9 mouse cellular contexts compared by ENCODE assay signal in genomic region chr1:153846867-153847266, GRCm38 (mm10). TPM values are rescaled to one million over a fixed set of nuclear protein-coding genes. Genes with fewer than 3 reads are reported as not detected.
A peak's percentile ranks its signal among the peaks of the same experiment; 100 is the strongest.
DNase-seq lines count a peak whose midpoint lies in the region; ATAC-seq and TF ChIP-seq lines count a peak whose summit lies in the region.
"Had no signal": no experiment of that assay in that cellular context is flagged by ENCODE, and none has a peak within 500 bp of the region (broad histone marks: within the 10 kb centered on the region; RNA-seq: fewer than 3 reads in every experiment).

No protein-coding gene starts in this region.

- no peak overlapping the region for H3K27ac ChIP-seq in intestine, postnatal 0 days (ENCODE audit: low read depth, low read length)
- H3K27ac ChIP-seq in intestine, embryonic 15.5 days, result no peak overlapping the region
- H3K27ac ChIP-seq in kidney, embryonic 14.5 days (ENCODE audit: low read depth, low read length), result no peak overlapping the region

- WGBS in intestine, postnatal 0 days, result 20% methylated on average over 6 of the region's 6 CpGs
- WGBS in intestine, embryonic 15.5 days, result 29% methylated on average over 6 of the region's 6 CpGs
- WGBS in kidney, embryonic 14.5 days, result 32% methylated on average over 6 of the region's 6 CpGs

- H3K36me3 ChIP-seq in intestine, postnatal 0 days (ENCODE audit: control insufficient read depth, insufficient read depth), result no peaks in the 10 kb centered on the region
- no peaks in the 10 kb centered on the region for H3K36me3 ChIP-seq in intestine, embryonic 15.5 days
- H3K36me3 ChIP-seq in kidney, embryonic 14.5 days (ENCODE audit: control insufficient read depth, insufficient read depth, low read length), result no peaks in the 10 kb centered on the region

- no peak for ATAC-seq in intestine, postnatal 0 days
- ATAC-seq in intestine, embryonic 15.5 days, result no peak
- peak; percentile 84 for ATAC-seq in megakaryocyte-erythroid progenitor cell, adult 5-6 weeks (replicated peaks; ENCODE audit: low FRiP score, low TSS enrichment, poor library complexity, severe bottlenecking)
- no peak for ATAC-seq in kidney, embryonic 14.5 days (ENCODE audit: low FRiP score, low TSS enrichment)

- intact Hi-C loops in left cerebral cortex, postnatal 36 days (cut with DNase I), result loop anchor here (5.0 kb wide), 1 partner anchor 100 kb away; the partner anchor contains the start of gene Rnasel

- H3K9ac ChIP-seq in intestine, postnatal 0 days (ENCODE audit: low read depth, low read length), result no peak overlapping the region
- H3K9ac ChIP-seq in intestine, embryonic 15.5 days, result no peak overlapping the region
- H3K9ac ChIP-seq in kidney, embryonic 14.5 days (ENCODE audit: low read depth, low read length), result no peak overlapping the region

- peak; percentile 92 for TF ChIP-seq CTCF in intestine, postnatal 0 days (IDR thresholded peaks at IDR 0.05; ENCODE audit: low read depth)

- no peaks in the 10 kb centered on the region for H3K4me1 ChIP-seq in intestine, postnatal 0 days (replicated peaks; ENCODE audit: control insufficient read depth, insufficient read depth, low read length)
- H3K4me1 ChIP-seq in intestine, embryonic 15.5 days (replicated peaks), result no peaks in the 10 kb centered on the region
- no peaks in the 10 kb centered on the region for H3K4me1 ChIP-seq in kidney, embryonic 14.5 days (ENCODE audit: control insufficient read depth, insufficient read depth, low read length)

- DNase-seq in CD8-positive naive resting alpha-beta T cell, adult 2 months (ENCODE audit: low read depth in 2 of 2, low spot score in 2 of 2), result peak; percentile 20 to 32
- DNase-seq in brain, embryonic 18.5 days (ENCODE audit: low read depth, low spot score), result peak; percentile 24
- no peak for DNase-seq in spleen, postnatal 4 days (ENCODE audit: low spot score in 2 of 2)
- no peak for DNase-seq in left cerebral cortex, postnatal 36 days (ENCODE audit: low spot score in 2 of 2)

- H3K4me2 ChIP-seq in intestine, postnatal 0 days (replicated peaks; ENCODE audit: low read depth), result no peak overlapping the region
- no peak overlapping the region for H3K4me2 ChIP-seq in intestine, embryonic 15.5 days (replicated peaks)
- no peak overlapping the region for H3K4me2 ChIP-seq in kidney, embryonic 14.5 days (replicated peaks; ENCODE audit: low read depth, low read length)

- no peaks in the 10 kb centered on the region for H3K27me3 ChIP-seq in intestine, postnatal 0 days (replicated peaks; ENCODE audit: control insufficient read depth, insufficient read depth, low read length)
- H3K27me3 ChIP-seq in intestine, embryonic 15.5 days (replicated peaks), result no peaks in the 10 kb centered on the region
- H3K27me3 ChIP-seq in kidney, embryonic 14.5 days (ENCODE audit: control insufficient read depth, insufficient read depth, low read length), result no peaks in the 10 kb centered on the region

- H3K4me3 ChIP-seq in intestine, postnatal 0 days (ENCODE audit: low read depth, low read length), result no peak overlapping the region
- H3K4me3 ChIP-seq in intestine, embryonic 15.5 days (replicated peaks), result no peak overlapping the region
- no peak overlapping the region for H3K4me3 ChIP-seq in kidney, embryonic 14.5 days (ENCODE audit: low read length)
- H3K4me3 ChIP-seq: erythroblast, embryonic 14.5 days had no signal

- H3K9me3 ChIP-seq in intestine, postnatal 0 days (ENCODE audit: control insufficient read depth), result no peaks in the 10 kb centered on the region
- no peaks in the 10 kb centered on the region for H3K9me3 ChIP-seq in intestine, embryonic 15.5 days
- H3K9me3 ChIP-seq in kidney, embryonic 14.5 days (ENCODE audit: control insufficient read depth, low read length), result no peaks in the 10 kb centered on the region

RNA-seq across cellular contexts. Expression of gene Rgsl1, which starts 2.9 kb away (rescaled TPM):
- polyA plus RNA-seq in intestine, postnatal 0 days (2015; fragmentation: Nextera tagmentation; extraction: Ambion mirVana), result 0.04 TPM in 1 of 2 replicates, not detected in the other
- polyA plus RNA-seq in intestine, embryonic 15.5 days (2015; fragmentation: Nextera tagmentation; extraction: Ambion mirVana), result not detected in 2 replicates
- 0.62 TPM in 1 of 2 replicates, not detected in the other for total RNA-seq in megakaryocyte-erythroid progenitor cell, adult 5-6 weeks (2014; fragmentation: Nextera tagmentation)
- not detected in 2 replicates for total RNA-seq in megakaryocyte-erythroid progenitor cell, adult 5-6 weeks (2017)
- not detected in 2 replicates for polyA plus RNA-seq in kidney, embryonic 14.5 days (2014; fragmentation: Nextera tagmentation; extraction: Ambion mirVana)
- 1 to 10 TPM; 1.3 to 2.3 TPM for total RNA-seq in left cerebral cortex, postnatal 36 days (2021)
- polyA plus RNA-seq: erythroblast, embryonic 14.5 days had no signal

RNA-seq across cellular contexts. Expression of gene Teddm1b, which starts 27.3 kb away (rescaled TPM):
- not detected in 2 replicates for polyA plus RNA-seq in intestine, postnatal 0 days (2015; fragmentation: Nextera tagmentation; extraction: Ambion mirVana)
- 0.18 and 0.29 TPM in 2 replicates for polyA plus RNA-seq in intestine, embryonic 15.5 days (2015; fragmentation: Nextera tagmentation; extraction: Ambion mirVana)
- total RNA-seq in megakaryocyte-erythroid progenitor cell, adult 5-6 weeks (2014; fragmentation: Nextera tagmentation), result not detected in 2 replicates
- total RNA-seq in megakaryocyte-erythroid progenitor cell, adult 5-6 weeks (2017), result not detected in 2 replicates
- 0.51 and 0.61 TPM in 2 replicates for polyA plus RNA-seq in kidney, embryonic 14.5 days (2014; fragmentation: Nextera tagmentation; extraction: Ambion mirVana)
- total RNA-seq in left cerebral cortex, postnatal 36 days (2021), result not detected
- polyA plus RNA-seq: erythroblast, embryonic 14.5 days had no signal

RNA-seq across cellular contexts. Expression of gene Teddm1a, which starts 44.7 kb away (rescaled TPM):
- not detected in 2 replicates for polyA plus RNA-seq in intestine, postnatal 0 days (2015; fragmentation: Nextera tagmentation; extraction: Ambion mirVana)
- polyA plus RNA-seq in intestine, embryonic 15.5 days (2015; fragmentation: Nextera tagmentation; extraction: Ambion mirVana), result not detected in 2 replicates
- total RNA-seq in megakaryocyte-erythroid progenitor cell, adult 5-6 weeks (2014; fragmentation: Nextera tagmentation), result not detected in 2 replicates
- not detected in 2 replicates for total RNA-seq in megakaryocyte-erythroid progenitor cell, adult 5-6 weeks (2017)
- polyA plus RNA-seq in kidney, embryonic 14.5 days (2014; fragmentation: Nextera tagmentation; extraction: Ambion mirVana), result not detected in 2 replicates
- not detected for total RNA-seq in left cerebral cortex, postnatal 36 days (2021)
- polyA plus RNA-seq: erythroblast, embryonic 14.5 days had no signal

RNA-seq across cellular contexts. Expression of gene Glul, which starts 52.9 kb away (rescaled TPM):
- 80.8 and 92.9 TPM in 2 replicates for polyA plus RNA-seq in intestine, postnatal 0 days (2015; fragmentation: Nextera tagmentation; extraction: Ambion mirVana)
- 73.6 and 83.9 TPM in 2 replicates for polyA plus RNA-seq in intestine, embryonic 15.5 days (2015; fragmentation: Nextera tagmentation; extraction: Ambion mirVana)
- 49.6 and 116 TPM in 2 replicates for total RNA-seq in megakaryocyte-erythroid progenitor cell, adult 5-6 weeks (2014; fragmentation: Nextera tagmentation)
- 74.8 and 98.1 TPM in 2 replicates for total RNA-seq in megakaryocyte-erythroid progenitor cell, adult 5-6 weeks (2017)
- polyA plus RNA-seq in kidney, embryonic 14.5 days (2014; fragmentation: Nextera tagmentation; extraction: Ambion mirVana), result 132 and 139 TPM in 2 replicates
- 1,000 to 10,000 TPM; 1,847 to 2,050 TPM for total RNA-seq in left cerebral cortex, postnatal 36 days (2021)

RNA-seq across cellular contexts. Expression of gene Teddm2, which starts 53.2 kb away (rescaled TPM):
- polyA plus RNA-seq in intestine, postnatal 0 days (2015; fragmentation: Nextera tagmentation; extraction: Ambion mirVana), result 0.18 and 0.27 TPM in 2 replicates
- polyA plus RNA-seq in intestine, embryonic 15.5 days (2015; fragmentation: Nextera tagmentation; extraction: Ambion mirVana), result 0.34 and 0.36 TPM in 2 replicates
- total RNA-seq in megakaryocyte-erythroid progenitor cell, adult 5-6 weeks (2014; fragmentation: Nextera tagmentation), result 0.15 TPM in 1 of 2 replicates, not detected in the other
- 1.1 TPM in 1 of 2 replicates, not detected in the other for total RNA-seq in megakaryocyte-erythroid progenitor cell, adult 5-6 weeks (2017)
- polyA plus RNA-seq in kidney, embryonic 14.5 days (2014; fragmentation: Nextera tagmentation; extraction: Ambion mirVana), result 0.38 and 0.50 TPM in 2 replicates
- 1 to 10 TPM; 3.6 to 3.9 TPM for total RNA-seq in left cerebral cortex, postnatal 36 days (2021)

Comparison
In these comparisons a context has a peak if more than half of its experiments do, and no peak if none do; other contexts are left out.
1. DNase-seq: peak in CD8-positive naive resting alpha-beta T cell, adult 2 months (2 of 2) and brain, embryonic 18.5 days (single experiment); none in spleen, postnatal 4 days (0 of 2) and left cerebral cortex, postnatal 36 days (0 of 2).